Mouse (Mus musculus) spleen, adult 2 months (tissue): ENCODE results near the gene Sh3glb1.

Experiments used
- CTCF ChIP-seq: fragments of 200-500 bp; IDR thresholded peaks from 2 replicates; pipeline ENCODE4 v1.5.1; 2011; ENCODE audit warnings: mild to moderate bottlenecking, inconsistent platforms; ENCODE audit not compliant: insufficient read depth, insufficient read length, insufficient replicate concordance; ENCODE audit errors: extremely low read depth
- POLR2A ChIP-seq: fragments of 200-500 bp; IDR thresholded peaks from 2 replicates; pipeline ENCODE4 v1.6.1; 2011; ENCODE audit warnings: low read depth, low read length, inconsistent platforms

DNA sequence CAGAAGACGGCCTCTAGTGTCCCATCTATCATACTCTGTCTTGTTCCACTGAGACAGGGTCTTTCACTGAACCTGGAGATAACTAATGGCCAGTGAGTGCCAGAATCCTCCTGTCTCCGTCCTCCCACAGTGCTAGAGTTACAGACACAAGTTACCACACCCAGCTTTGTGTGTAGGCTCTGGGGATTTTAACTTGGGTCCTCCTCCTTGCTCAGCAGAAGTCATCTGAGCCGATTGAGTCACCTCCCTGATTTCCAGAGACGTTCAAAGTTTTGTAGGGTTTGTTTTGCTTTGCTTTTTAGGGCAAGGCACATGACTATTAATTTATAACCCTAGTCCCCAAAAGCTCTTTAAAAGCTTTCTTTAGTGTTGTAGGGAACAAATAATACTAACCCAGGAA lies 41.0 kb downstream of the Sh3glb1 start:
- no peak for TF ChIP-seq CTCF
- no peak for TF ChIP-seq POLR2A
